Mouse (Mus musculus): ENCODE results near the gene Prpsap1. TPM values are rescaled to one million over a fixed set of nuclear protein-coding genes. Genes with fewer than 3 reads are reported as not detected.

Prpsap1 gene
- total and polyA plus RNA-seq, 3 experiments: 79.8 to 114 (median 114) TPM

DNA sequence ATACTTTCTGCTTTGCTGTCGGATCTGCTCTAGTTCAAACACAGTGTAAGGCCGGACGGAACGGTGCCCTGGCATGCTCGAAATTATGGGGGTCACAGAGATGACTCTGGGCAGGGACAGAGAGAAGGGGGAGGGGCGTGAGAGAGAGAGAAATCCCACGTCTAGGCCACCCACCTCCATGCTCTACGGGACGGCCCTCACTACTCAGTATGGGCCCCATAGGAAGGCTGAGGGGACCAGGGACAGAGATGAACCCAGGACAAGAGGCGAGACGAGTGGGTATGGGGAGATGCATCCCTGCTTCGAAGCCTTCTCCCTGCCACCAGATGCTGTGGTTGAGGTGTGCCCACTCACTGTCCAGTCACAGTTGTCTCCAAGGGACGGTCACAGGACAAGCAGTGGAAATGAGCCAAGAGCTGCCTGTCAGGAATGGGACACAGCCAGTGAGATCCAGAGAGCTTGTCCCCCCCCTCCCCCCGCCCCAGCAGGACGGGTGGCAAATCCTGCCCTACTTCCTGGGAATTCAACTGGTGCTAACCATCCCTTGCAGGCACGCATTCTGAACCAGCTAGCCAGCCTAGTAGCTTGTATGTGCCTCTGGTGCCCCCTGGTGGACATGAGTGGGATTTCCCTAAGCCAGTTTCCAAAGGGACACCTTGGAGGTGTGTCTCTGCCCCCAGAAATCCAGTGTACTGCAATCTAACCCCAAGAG is 48.2 kb downstream of the Prpsap1 start:
- peak; percentile 94 for DNase-seq (ENCODE audit: extremely low read depth)
- H3K9me3 ChIP-seq (replicated peaks; ENCODE audit: low read length): peaks cover 15% of the 10 kb centered on the region
- no peak overlapping the region for H3K4me3 ChIP-seq (replicated peaks in 1 of 3; ENCODE audit: low read depth in 2 of 3, low read length in 2 of 3, poor library complexity in 1 of 3)
- H3K4me1 ChIP-seq (ENCODE audit: control insufficient read depth in 1 of 2, insufficient read depth in 2 of 2): peaks cover 54 to 56% of the 10 kb centered on the region in 2 experiments
- dilution Hi-C loops (cut with MboI; ENCODE audit: extremely low pct_ligation_motif_present, extremely low pct_unique_long_range_greater_than_20kb, low sequenced_read_pairs) (no loop called here), in situ Hi-C loops (cut with MboI; ENCODE audit: low pct_ligation_motif_present, low pct_unique_long_range_greater_than_20kb, low sequenced_read_pairs) (loop anchor here (5.0 kb wide), 1 partner anchor 128 kb away; no protein-coding TSS in a partner anchor)
- H3K4me2 ChIP-seq (ENCODE audit: insufficient read depth, low read depth, poor library complexity, severe bottlenecking): no peak overlapping the region
- H3K36me3 ChIP-seq (replicated peaks in 1 of 2; ENCODE audit: control insufficient read depth in 1 of 2, insufficient read depth in 1 of 2, low read length in 1 of 2): peaks cover under 1 to 11% of the 10 kb centered on the region in 2 experiments
- TF ChIP-seq MYC (IDR thresholded peaks at IDR 0.05; ENCODE audit: low read depth, low read length) (peak; percentile 85; the same call in 1 of the 2 replicates), POLR2A (IDR thresholded peaks at IDR 0.05; ENCODE audit: low read depth, low read length) (0 out of 2 replicates have a peak, but pooled peaks have one; percentile 25), NELFE (IDR thresholded peaks at IDR 0.05; ENCODE audit: low read depth, low read length) (peak; percentile 70; the same call in 1 of the 2 replicates), JUN (IDR thresholded peaks at IDR 0.05; ENCODE audit: insufficient read depth, low read depth, low read length) (peak; percentile 29; the same call in 1 of the 2 replicates), USF2 (conservative IDR thresholded peaks at IDR 0.05; ENCODE audit: low read depth, low read length) (no peak), KAT2A (IDR thresholded peaks at IDR 0.05; ENCODE audit: insufficient replicate concordance, low read length) (no peak), MAFK (IDR thresholded peaks at IDR 0.05; ENCODE audit: insufficient replicate concordance, low read length) (peak; percentile 38; the same call in 1 of the 2 replicates), MXI1 (IDR thresholded peaks at IDR 0.05; ENCODE audit: low read depth, low read length) (peak; percentile 57), UBTF (IDR thresholded peaks at IDR 0.05; ENCODE audit: low read depth, low read length) (no peak), IRF4 (IDR thresholded peaks at IDR 0.05; ENCODE audit: low read depth, low read length) (peak; percentile 79), EP300 (IDR thresholded peaks at IDR 0.05; ENCODE audit: low read length) (0 out of 2 replicates have a peak, but pooled peaks have one; percentile 37), POLR2AphosphoS2 (IDR thresholded peaks at IDR 0.05; ENCODE audit: low read depth, low read length) (no peak), ZKSCAN1 (IDR thresholded peaks at IDR 0.05; ENCODE audit: borderline replicate concordance, low read depth, low read length) (no peak), USF1 (IDR thresholded peaks at IDR 0.05; ENCODE audit: low read depth, low read length) (no peak), GABPA (IDR thresholded peaks at IDR 0.05; ENCODE audit: insufficient replicate concordance, low read depth, low read length) (no peak), SIN3A (IDR thresholded peaks at IDR 0.05; ENCODE audit: low read length) (peak; percentile 93), ETS1 (conservative IDR thresholded peaks at IDR 0.05; ENCODE audit: low read depth, low read length) (peak; percentile 41; the same call in 1 of the 2 replicates), RCOR1 (conservative IDR thresholded peaks at IDR 0.05; ENCODE audit: low read depth, low read length) (peak; percentile 65), ZC3H11A (IDR thresholded peaks at IDR 0.05; ENCODE audit: low read depth, low read length) (peak; percentile 100), NRF1 (IDR thresholded peaks at IDR 0.05; ENCODE audit: low read depth, low read length) (peak; percentile 57), E2F4 (IDR thresholded peaks at IDR 0.05; ENCODE audit: insufficient replicate concordance, low read depth, low read length) (peak; percentile 60; the same call in 1 of the 2 replicates), MEF2A (IDR thresholded peaks at IDR 0.05; ENCODE audit: borderline replicate concordance, low read depth, low read length) (peak; percentile 60), CTCF (conservative IDR thresholded peaks at IDR 0.05 in 1 of 2, IDR thresholded peaks at IDR 0.05 in 1 of 2; ENCODE audit: low read depth in 2 of 2, low read length in 2 of 2) (peak; percentile 98 to 99), MAZ (IDR thresholded peaks at IDR 0.05; ENCODE audit: low read depth, low read length) (peak; percentile 86; the same call in 1 of the 2 replicates), JUND (conservative IDR thresholded peaks at IDR 0.05; ENCODE audit: low read depth, low read length) (0 out of 2 replicates have a peak, but pooled peaks have one; percentile 20), ZMIZ1 (IDR thresholded peaks at IDR 0.05; ENCODE audit: low read depth, low read length) (0 out of 2 replicates have a peak, but pooled peaks have one; percentile 38), MAX (IDR thresholded peaks at IDR 0.05; ENCODE audit: low read length) (peak; percentile 81), ELF1 (IDR thresholded peaks at IDR 0.05; ENCODE audit: low read depth, low read length) (peak; percentile 79), RAD21 (IDR thresholded peaks at IDR 0.05; ENCODE audit: low read depth, low read length) (peak; percentile 100), ZNF384 (IDR thresholded peaks at IDR 0.05; ENCODE audit: low read depth, low read length) (0 out of 2 replicates have a peak, but pooled peaks have one; percentile 50), TCF12 (IDR thresholded peaks at IDR 0.05; ENCODE audit: low read depth, low read length) (no peak; the same call in none of the 2 replicates), CHD2 (IDR thresholded peaks at IDR 0.05; ENCODE audit: low read length) (no peak; the same call in 1 of the 2 replicates), PAX5 (IDR thresholded peaks at IDR 0.05; ENCODE audit: low read length) (no peak), BHLHE40 (IDR thresholded peaks at IDR 0.05; ENCODE audit: low read depth, low read length) (peak; percentile 67), TBP (conservative IDR thresholded peaks at IDR 0.05; ENCODE audit: low read depth, low read length) (no peak), HCFC1 (IDR thresholded peaks at IDR 0.05; ENCODE audit: low read depth, low read length) (peak; percentile 50; the same call in 1 of the 2 replicates), SMC3 (IDR thresholded peaks at IDR 0.05; ENCODE audit: low read depth, low read length) (peak; percentile 100), CHD1 (IDR thresholded peaks at IDR 0.05; ENCODE audit: low read depth, low read length) (peak; percentile 66; the same call in 1 of the 2 replicates)
- peak overlapping the region; percentile 29 for H3K27ac ChIP-seq (ENCODE audit: insufficient read depth, low read depth)
- no peaks in the 10 kb centered on the region for H3K79me2 ChIP-seq (replicated peaks; ENCODE audit: control insufficient read depth, extremely low read depth, insufficient read depth, poor library complexity, severe bottlenecking)
- H3K9ac ChIP-seq (ENCODE audit: insufficient read depth, low read depth): no peak overlapping the region
- no peaks in the 10 kb centered on the region for H3K27me3 ChIP-seq (replicated peaks)

Data from CH12.LX (cell line).